Mouse (Mus musculus): Measurements from ENCODE around the gene Serpina1e. TPM values are rescaled to one million over a fixed set of nuclear protein-coding genes. Genes with fewer than 3 reads are reported as not detected.

The Serpina1e gene
- polyA plus RNA-seq (2017; shearing (Covaris generic)): not detected

GRCm38 (mm10) chr12:103958798-103959197 lies at the start of gene Serpina1e:
TSS of gene Serpina1e (minus strand) at chr12:103958975.

GRCm38 (mm10) chr12:103989857-103990256 lies 31.1 kb upstream of the Serpina1e start, which contains the start of gene Serpina11:
TSS of gene Serpina11 (minus strand) at chr12:103989957.

DNA sequence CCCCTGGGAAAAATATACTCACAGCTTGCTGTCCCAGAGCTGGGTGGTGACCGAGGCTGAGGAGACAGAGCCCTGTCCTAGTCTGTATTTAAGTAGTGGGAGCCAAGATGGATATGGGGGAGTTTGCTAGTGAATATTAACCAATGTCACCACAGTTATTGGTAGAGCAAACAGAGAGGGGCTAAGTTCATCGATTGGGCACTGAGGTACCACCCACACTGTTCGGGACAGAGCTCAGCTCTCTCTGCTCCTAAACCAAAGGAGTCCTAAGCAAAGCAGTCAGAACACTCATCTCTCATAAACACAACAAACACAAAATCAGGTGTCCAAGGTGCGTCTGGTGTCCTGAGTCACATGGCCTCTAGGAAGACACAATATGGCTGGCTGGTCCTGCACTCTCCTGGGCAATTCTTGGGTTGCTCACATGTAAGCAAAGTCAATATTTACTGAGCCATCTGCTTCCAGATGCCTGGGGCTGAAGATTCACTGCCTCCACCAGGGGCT lies 53.9 kb downstream of the Serpina1e start, which contains the start of gene Serpina1c:
Gene Serpina1c (minus strand): TSS at position 51 of the 504 bp plus-strand sequence.

Other genes with a start within 250 kb of the Serpina1e start
- not detected for gene Serpina1d, start 185.4 kb downstream of the Serpina1e start, polyA plus RNA-seq (2017; shearing (Covaris generic))
- gene Serpina1b, start 128.6 kb downstream of the Serpina1e start, polyA plus RNA-seq (2017; shearing (Covaris generic)): not detected
- not detected for gene Serpina1a, start 95.4 kb downstream of the Serpina1e start, polyA plus RNA-seq (2017; shearing (Covaris generic))
- not detected for gene Serpina1c, start 54.1 kb downstream of the Serpina1e start, polyA plus RNA-seq (2017; shearing (Covaris generic))
- not detected for gene Serpina11, start 31.0 kb upstream of the Serpina1e start, polyA plus RNA-seq (2017; shearing (Covaris generic))
- gene Serpina9, start 54.8 kb upstream of the Serpina1e start, polyA plus RNA-seq (2017; shearing (Covaris generic)): 11.3 TPM
- gene Serpina12, start 85.5 kb upstream of the Serpina1e start, polyA plus RNA-seq (2017; shearing (Covaris generic)): 0.28 TPM
- not detected for gene Serpina5, start 142.1 kb upstream of the Serpina1e start, polyA plus RNA-seq (2017; shearing (Covaris generic))
- not detected for gene Serpina3a, start 153.7 kb upstream of the Serpina1e start, polyA plus RNA-seq (2017; shearing (Covaris generic))
- gene Serpina3b, start 169.0 kb upstream of the Serpina1e start, polyA plus RNA-seq (2017; shearing (Covaris generic)): not detected
- gene Serpina3c, start 194.9 kb upstream of the Serpina1e start, polyA plus RNA-seq (2017; shearing (Covaris generic)): not detected

Data from inflammation-experienced regulatory T-cells, adult 16 weeks (primary cell).